Mouse (Mus musculus) lung, postnatal 0 days (tissue): ENCODE measurements around the gene Mfsd10.

ENCODE experiments used
- CTCF ChIP-seq: IDR thresholded peaks from 2 replicates; pipeline ENCODE4 v1.5.1; 2016; ENCODE audit warnings: antibody characterized with exemption, mild to moderate bottlenecking
- EP300 ChIP-seq: IDR thresholded peaks from 2 replicates; pipeline ENCODE4 v1.6.1; 2016; ENCODE audit warnings: antibody characterized with exemption, mild to moderate bottlenecking, control low read depth

GRCm38 (mm10) chr5:34607100-34607880, 29.7 kb downstream of the Mfsd10 start:
- TF ChIP-seq CTCF: peak; percentile 35; the same call in 1 of the 2 replicates
- no peak for TF ChIP-seq EP300
